Mouse (Mus musculus): Measurements from ENCODE around the gene Tldc1. TPM values are rescaled to one million over a fixed set of nuclear protein-coding genes. Genes with fewer than 3 reads are reported as not detected.

Gene Tldc1
- total and polyA plus RNA-seq, 2 experiments from 2014 or later: 9.4 to 21.0 TPM

GRCm38 (mm10) chr8:119810953-119811499 is 32.8 kb upstream of the Tldc1 start:
- no peaks in the 10 kb centered on the region for H3K27me3 ChIP-seq (ENCODE audit: insufficient read depth, low read length)
- no peak for TF ChIP-seq CTCF (IDR thresholded peaks at IDR 0.05; ENCODE audit: low read depth)
- ATAC-seq (no peak), DNase-seq (no peak)
- no peak overlapping the region for H3K4me3 ChIP-seq (ENCODE audit: low read depth, low read length)
- 72% methylated on average over 14 of the region's 14 CpGs for WGBS
- H3K36me3 ChIP-seq (ENCODE audit: insufficient read depth): peaks cover 8% of the 10 kb centered on the region
- H3K4me2 ChIP-seq (ENCODE audit: low read depth): no peak overlapping the region
- H3K9ac ChIP-seq: no peak overlapping the region
- no peaks in the 10 kb centered on the region for H3K9me3 ChIP-seq (ENCODE audit: low read length)
- H3K4me1 ChIP-seq (ENCODE audit: insufficient read depth): peaks cover 8% of the 10 kb centered on the region; the same call in 1 of the 2 replicates
- 0 out of 2 replicates have a peak overlapping the region, but pooled peaks have one; percentile 42 for H3K27ac ChIP-seq (ENCODE audit: low read depth, low read length)

- Histone ChIP-seq H3K9ac (peak overlapping the region; percentile 31; the same call in 1 of the 2 replicates), H3K4me1 (ENCODE audit: insufficient read depth) (peaks cover 8% of the 10 kb centered on the region; the same call in 1 of the 2 replicates), H3K27ac (ENCODE audit: low read depth, low read length) (peak overlapping the region; percentile 42)
Observed at GRCm38 (mm10) chr8:119810127-119810868, 32.1 kb upstream of the Tldc1 start.

GRCm38 (mm10) chr8:119809620-119810019 is 31.4 kb upstream of the Tldc1 start:
- H3K9ac ChIP-seq: no peak overlapping the region
- no peak for TF ChIP-seq CTCF (IDR thresholded peaks at IDR 0.05; ENCODE audit: low read depth)
- peaks cover 8% of the 10 kb centered on the region for H3K36me3 ChIP-seq (ENCODE audit: insufficient read depth)
- H3K9me3 ChIP-seq (ENCODE audit: low read length): no peaks in the 10 kb centered on the region
- no peak overlapping the region for H3K4me2 ChIP-seq (ENCODE audit: low read depth)
- no peak overlapping the region for H3K4me3 ChIP-seq (ENCODE audit: low read depth, low read length)
- H3K27me3 ChIP-seq (ENCODE audit: insufficient read depth, low read length): no peaks in the 10 kb centered on the region
- H3K27ac ChIP-seq (ENCODE audit: low read depth, low read length): peak overlapping the region; percentile 42; the same call in 1 of the 2 replicates
- peaks cover 8% of the 10 kb centered on the region; the same call in 1 of the 2 replicates for H3K4me1 ChIP-seq (ENCODE audit: insufficient read depth)
- ATAC-seq: no peak
- 86% methylated on average over 9 of the region's 9 CpGs for WGBS
- no peak for DNase-seq

More at GRCm38 (mm10) chr8:119810127-119810868, 32.1 kb upstream of the Tldc1 start:
- no peaks in the 10 kb centered on the region for H3K27me3 ChIP-seq (ENCODE audit: insufficient read depth, low read length)
- WGBS: 40% methylated on average over 23 of the region's 23 CpGs
- peak; percentile 51 for ATAC-seq
- H3K36me3 ChIP-seq (ENCODE audit: insufficient read depth): peaks cover 8% of the 10 kb centered on the region
- no peaks in the 10 kb centered on the region for H3K9me3 ChIP-seq (ENCODE audit: low read length)
- H3K4me3 ChIP-seq (ENCODE audit: low read depth, low read length): no peak overlapping the region
- no peak overlapping the region for H3K4me2 ChIP-seq (ENCODE audit: low read depth)
- peak; percentile 60 for DNase-seq
- TF ChIP-seq CTCF (IDR thresholded peaks at IDR 0.05; ENCODE audit: low read depth): no peak

- Histone ChIP-seq H3K4me1 (ENCODE audit: insufficient read depth) (peaks cover 8% of the 10 kb centered on the region; the same call in 1 of the 2 replicates), H3K9ac (no peak overlapping the region), H3K27me3 (ENCODE audit: insufficient read depth, low read length) (no peaks in the 10 kb centered on the region), H3K27ac (ENCODE audit: low read depth, low read length) (no peak overlapping the region), H3K4me2 (ENCODE audit: low read depth) (no peak overlapping the region), H3K36me3 (ENCODE audit: insufficient read depth) (peaks cover 8% of the 10 kb centered on the region), H3K4me3 (ENCODE audit: low read depth, low read length) (no peak overlapping the region), H3K9me3 (ENCODE audit: low read length) (no peaks in the 10 kb centered on the region)
- ATAC-seq (no peak), DNase-seq (no peak)
- 84% methylated on average over 4 of the region's 4 CpGs for WGBS
- no peak for TF ChIP-seq CTCF (IDR thresholded peaks at IDR 0.05; ENCODE audit: low read depth)
Observed at GRCm38 (mm10) chr8:119807687-119808086, 29.5 kb upstream of the Tldc1 start.

- H3K27me3 ChIP-seq (ENCODE audit: insufficient read depth, low read length): no peaks in the 10 kb centered on the region
- WGBS: 40% methylated on average over 14 of the region's 14 CpGs
- H3K4me2 ChIP-seq (ENCODE audit: low read depth): no peak overlapping the region
- DNase-seq: peak; percentile 88
- no peak overlapping the region for H3K9ac ChIP-seq
- H3K4me3 ChIP-seq (ENCODE audit: low read depth, low read length): no peak overlapping the region
- ATAC-seq: peak; percentile 68
- peak overlapping the region; percentile 50; the same call in 1 of the 2 replicates for H3K27ac ChIP-seq (ENCODE audit: low read depth, low read length)
- TF ChIP-seq CTCF (IDR thresholded peaks at IDR 0.05; ENCODE audit: low read depth): peak; percentile 33; the same call in 1 of the 2 replicates
- peaks cover 8% of the 10 kb centered on the region for H3K36me3 ChIP-seq (ENCODE audit: insufficient read depth)
- H3K4me1 ChIP-seq (ENCODE audit: insufficient read depth): peaks cover 8% of the 10 kb centered on the region; the same call in 1 of the 2 replicates
- H3K9me3 ChIP-seq (ENCODE audit: low read length): no peaks in the 10 kb centered on the region
Observed at GRCm38 (mm10) chr8:119806422-119807263, 28.4 kb upstream of the Tldc1 start.

- no peaks in the 10 kb centered on the region for H3K27me3 ChIP-seq (ENCODE audit: insufficient read depth, low read length)
- peak overlapping the region; percentile 45; the same call in 1 of the 2 replicates for H3K27ac ChIP-seq (ENCODE audit: low read depth, low read length)
- H3K4me2 ChIP-seq (ENCODE audit: low read depth): no peak overlapping the region
- peaks cover 11% of the 10 kb centered on the region; the same call in 1 of the 2 replicates for H3K4me1 ChIP-seq (ENCODE audit: insufficient read depth)
- H3K36me3 ChIP-seq (ENCODE audit: insufficient read depth): peaks cover 8% of the 10 kb centered on the region
- H3K9me3 ChIP-seq (ENCODE audit: low read length): no peaks in the 10 kb centered on the region
- H3K9ac ChIP-seq: no peak overlapping the region
- 45% methylated on average over 8 of the region's 8 CpGs for WGBS
- TF ChIP-seq CTCF (IDR thresholded peaks at IDR 0.05; ENCODE audit: low read depth): no peak
- no peak for DNase-seq
- H3K4me3 ChIP-seq (ENCODE audit: low read depth, low read length): no peak overlapping the region
- no peak for ATAC-seq
Observed at GRCm38 (mm10) chr8:119805275-119805674, 27.1 kb upstream of the Tldc1 start.

Data from forebrain, postnatal 0 days (tissue).